Mouse (Mus musculus) liver, embryonic 14.5 days (tissue): Measurements from ENCODE around the gene A630095N17Rik. TPM values are rescaled to one million over a fixed set of nuclear protein-coding genes. Genes with fewer than 3 reads are reported as not detected.
A peak's percentile ranks its signal among the peaks of the same experiment; 100 is the strongest.
"Not testable (repeated sequence)": the region's sequence is repeated elsewhere in the genome, so short reads cannot be mapped to it uniquely, and the experiment has no call there.

Experiments used
- ATAC-seq: fragments of 200-750 bp; cut with Nextera tagmentation; 2 replicates; pipeline ENCODE4 v1.8.0; 2017; ENCODE audit warnings: moderate number of reproducible peaks, mild to moderate bottlenecking, moderate library complexity; ENCODE audit not compliant: insufficient read depth
- DNase-seq, 3 experiments: peaks; one replicate each; pipeline ENCODE4 v3.0.0-alpha.2; 2012 to 2013; ENCODE audit warnings: low read depth in 3 of 3, low spot score in 3 of 3
- H3K27ac ChIP-seq: fragments of 300-500 bp; sonication (generic); 2 replicates; pipeline ENCODE4 v1.5.1; 2014; ENCODE audit warnings: moderate library complexity, mild to moderate bottlenecking, control low read depth, inconsistent platforms
- H3K27me3 ChIP-seq: fragments of 300-500 bp; sonication (generic); 2 replicates; pipeline ENCODE4 v1.6.1; 2014; ENCODE audit warnings: mild to moderate bottlenecking, low read length, moderate library complexity; ENCODE audit not compliant: control insufficient read depth, insufficient read depth
- H3K36me3 ChIP-seq: fragments of 300-500 bp; sonication (generic); replicated peaks from 2 replicates; pipeline ENCODE4 v1.6.1; 2014; ENCODE audit warnings: low read depth; ENCODE audit not compliant: control insufficient read depth, insufficient read depth
- H3K4me1 ChIP-seq, 2 experiments: fragments of 200-500 bp in 1 of 2; fragments of 300-500 bp in 1 of 2; sonication (generic) in 1 of 2; replicated peaks; 2 replicates each; pipeline ENCODE4 v1.6.1; 2012 to 2014; ENCODE audit warnings: antibody characterized with exemption in 1 of 2, inconsistent platforms in 1 of 2, low read length in 1 of 2; ENCODE audit not compliant: control insufficient read depth in 2 of 2, insufficient read depth in 2 of 2
- H3K4me2 ChIP-seq: fragments of 300-500 bp; sonication (generic); 2 replicates; pipeline ENCODE4 v1.6.1; 2014; ENCODE audit warnings: low read depth, mild to moderate bottlenecking, control low read depth, moderate library complexity
- H3K4me3 ChIP-seq, 2 experiments: fragments of 200-500 bp in 1 of 2; fragments of 300-500 bp in 1 of 2; sonication (generic) in 1 of 2; 2 replicates each; pipeline ENCODE4 v1.5.1; 2012 to 2014; ENCODE audit warnings: low read depth in 2 of 2, low read length in 2 of 2, mild to moderate bottlenecking in 2 of 2, control low read depth in 1 of 2, inconsistent platforms in 1 of 2, moderate library complexity in 1 of 2; ENCODE audit not compliant: insufficient read depth in 1 of 2
- H3K9ac ChIP-seq: fragments of 300-500 bp; sonication (generic); replicated peaks from 2 replicates; pipeline ENCODE4 v1.6.1; 2014; ENCODE audit warnings: mild to moderate bottlenecking, control low read depth, moderate library complexity
- H3K9me3 ChIP-seq: fragments of 300-500 bp; sonication (generic); 2 replicates; pipeline ENCODE4 v1.6.1; 2016; ENCODE audit warnings: low read length, mixed read lengths; ENCODE audit not compliant: control insufficient read depth
- CTCF ChIP-seq: IDR thresholded peaks from 2 replicates; pipeline ENCODE4 v1.5.1; 2016; ENCODE audit warnings: antibody characterized with exemption, low read depth, control low read depth
- EP300 ChIP-seq: IDR thresholded peaks from 2 replicates; pipeline ENCODE4 v1.6.1; 2016; ENCODE audit warnings: antibody characterized with exemption, low read depth
- WGBS: fragments of 180-500 bp; shearing (Covaris S2); extraction: QIAGEN DNeasy Blood & Tissue Kit; methylation state at CpG from one replicate; pipeline ENCODE4 v1.1.7; 2014; ENCODE audit not compliant: insufficient replicate concordance; 5-methylcytosine and 5-hydroxymethylcytosine counted together
- polyA plus RNA-seq, 2 experiments: library from polyadenylated mRNA; depleted of rRNA in 1 of 2; stranded (reverse) in 1 of 2; unstranded in 1 of 2; fragments of >200 nt; fragmentation: Nextera tagmentation in 1 of 2; extraction: Ambion mirVana in 1 of 2; gene quantifications; 2 replicates each; pipeline versions ENCODE4 v1.2.1 to v1.2.3; 2012 to 2014

A630095N17Rik gene
- polyA plus RNA-seq, 2 experiments = 0.22 TPM; not detected in 1

GRCm38 (mm10) chr1:75243411-75243810, 11.5 kb upstream of the A630095N17Rik start:
- TF ChIP-seq CTCF (no peak), EP300 (no peak)
- Histone ChIP-seq H3K4me1 (peaks cover 0 to 2% of the 10 kb centered on the region in 2 experiments; a peak in 2 of 4 replicates), H3K4me2 (no peak overlapping the region), H3K27me3 (no peaks in the 10 kb centered on the region), H3K27ac (no peak overlapping the region), H3K9ac (no peak overlapping the region), H3K36me3 (no peaks in the 10 kb centered on the region; the same call in 1 of the 2 replicates), H3K4me3 (no peak overlapping the region), H3K9me3 (no peaks in the 10 kb centered on the region)
- DNase-seq (no peak), ATAC-seq (no peak)
- WGBS = 81% methylated on average over 14 of the region's 14 CpGs

- TF ChIP-seq EP300 (no peak), CTCF (no peak)
- Histone ChIP-seq H3K9ac (no peak overlapping the region), H3K27ac (no peak overlapping the region), H3K4me3 (no peak overlapping the region), H3K4me2 (no peak overlapping the region), H3K27me3 (no peaks in the 10 kb centered on the region), H3K9me3 (no peaks in the 10 kb centered on the region), H3K4me1 (peaks cover 15 to 31% of the 10 kb centered on the region in 2 experiments), H3K36me3 (no peaks in the 10 kb centered on the region; the same call in 1 of the 2 replicates)
- 83% methylated on average over 10 of the region's 10 CpGs for WGBS
- ATAC-seq (no peak), DNase-seq (no peak)
Measured at GRCm38 (mm10) chr1:75239591-75239990, 7.7 kb upstream of the A630095N17Rik start.

- DNase-seq = peak; percentile 89 to 91 (median 91)
- Histone ChIP-seq H3K4me2 (peak within 1 kb of the TSS; percentile 83), H3K4me3 (peak within 1 kb of the TSS; percentile 60 to 72), H3K36me3 (no peaks in the 10 kb centered on the region), H3K9ac (peak within 1 kb of the TSS; percentile 72), H3K4me1 (peaks cover 24 to 41% of the 10 kb centered on the region in 2 experiments), H3K27me3 (no peaks in the 10 kb centered on the region), H3K27ac (peak within 1 kb of the TSS; percentile 96), H3K9me3 (no peaks in the 10 kb centered on the region)
- WGBS = under 1% methylated on average over 64 of the region's 64 CpGs
- peak; percentile 28; the same call in 1 of the 2 replicates for TF ChIP-seq CTCF
- TF ChIP-seq EP300 = peak; percentile 89
- peak; percentile 95 for ATAC-seq
Measured at GRCm38 (mm10) chr1:75236117-75237050, 4.5 kb upstream of the A630095N17Rik start, which contains the start of gene Dnajb2. Dnajb2 (plus strand) TSS chr1:75236406.

GRCm38 (mm10) chr1:75234606-75235005, 2.7 kb upstream of the A630095N17Rik start:
- ATAC-seq = no peak
- no peaks in the 10 kb centered on the region for H3K27me3 ChIP-seq
- no peaks in the 10 kb centered on the region for H3K36me3 ChIP-seq
- TF ChIP-seq EP300 (no peak), CTCF (peak; percentile 96)
- H3K4me3 ChIP-seq = no peak overlapping the region
- H3K4me1 ChIP-seq = peaks cover 36 to 57% of the 10 kb centered on the region in 2 experiments
- H3K4me2 ChIP-seq = peak overlapping the region; percentile 83
- H3K9me3 ChIP-seq = no peaks in the 10 kb centered on the region
- WGBS = under 1% methylated on average over 8 of the region's 8 CpGs
- DNase-seq = peak in 2 of 3 experiments; percentile 61 to 64
- peak overlapping the region; percentile 11; the same call in 1 of the 2 replicates for H3K9ac ChIP-seq
- peak overlapping the region; percentile 96 for H3K27ac ChIP-seq

GRCm38 (mm10) chr1:75232489-75232888, 587 bp upstream of the A630095N17Rik start:
- WGBS = 59% methylated on average over 4 of the region's 4 CpGs
- H3K4me2 ChIP-seq, H3K27me3 ChIP-seq, H3K9me3 ChIP-seq, H3K27ac ChIP-seq, H3K9ac ChIP-seq, H3K4me3 ChIP-seq, DNase-seq, ATAC-seq, H3K36me3 ChIP-seq: not testable (repeated sequence)
- peak; percentile 62 for TF ChIP-seq CTCF
- H3K4me1 ChIP-seq = peaks cover 42 to 61% of the 10 kb centered on the region in 2 experiments
